ENCODE assay signal across 8 mouse cellular contexts in genomic region chr4:96696614-96697360, GRCm38 (mm10). TPM values are rescaled to one million over a fixed set of nuclear protein-coding genes. Genes with fewer than 3 reads are reported as not detected.
DNase-seq lines count a peak whose midpoint lies in the region; ATAC-seq and TF ChIP-seq lines count a peak whose summit lies in the region.

No protein-coding gene starts in this region.

- H3K36me3 ChIP-seq in kidney, embryonic 14.5 days (ENCODE audit: control insufficient read depth, insufficient read depth, low read length): no peaks in the 10 kb centered on the region
- no peaks in the 10 kb centered on the region for H3K36me3 ChIP-seq in limb, embryonic 14.5 days (ENCODE audit: control insufficient read depth, insufficient read depth, low read length)
- H3K36me3 ChIP-seq in neural tube, embryonic 13.5 days: no peaks in the 10 kb centered on the region

- no peak overlapping the region for H3K9ac ChIP-seq in kidney, embryonic 14.5 days (ENCODE audit: low read depth, low read length)
- H3K9ac ChIP-seq in limb, embryonic 14.5 days (ENCODE audit: low read depth, low read length, severe bottlenecking): no peak overlapping the region
- no peak overlapping the region for H3K9ac ChIP-seq in neural tube, embryonic 13.5 days

- H3K4me2 ChIP-seq in kidney, embryonic 14.5 days (replicated peaks; ENCODE audit: low read depth, low read length): no peak overlapping the region; the same call in 1 of the 2 replicates
- peak overlapping the region; percentile 24 for H3K4me2 ChIP-seq in limb, embryonic 14.5 days (replicated peaks; ENCODE audit: low read depth, low read length, severe bottlenecking)
- peak overlapping the region; percentile 34 for H3K4me2 ChIP-seq in neural tube, embryonic 13.5 days

- peak; percentile 73 to 76 for DNase-seq in left cerebral cortex, adult 18-20 months (ENCODE audit: low spot score in 2 of 2)
- DNase-seq in left cerebral cortex, adult 11 months (ENCODE audit: low spot score): no peak
- DNase-seq in cerebellum, postnatal 10 days: peak; percentile 92 to 93
- DNase-seq in frontal cortex, postnatal 14 days (ENCODE audit: low spot score in 2 of 2): peak; percentile 62 to 67
- DNase-seq in limb, embryonic 14.5 days (ENCODE audit: low spot score): peak; percentile 69
- no peak for DNase-seq in spleen, postnatal 36 days (ENCODE audit: low spot score in 2 of 2)

- H3K4me1 ChIP-seq in kidney, embryonic 14.5 days (ENCODE audit: control insufficient read depth, insufficient read depth, low read length): no peaks in the 10 kb centered on the region
- H3K4me1 ChIP-seq in limb, embryonic 14.5 days (ENCODE audit: control insufficient read depth, insufficient read depth, low read length): peaks cover 13% of the 10 kb centered on the region; the same call in 1 of the 2 replicates
- H3K4me1 ChIP-seq in neural tube, embryonic 13.5 days (replicated peaks): peaks cover 20% of the 10 kb centered on the region

- no peak overlapping the region for H3K4me3 ChIP-seq in kidney, embryonic 14.5 days (ENCODE audit: low read length)
- H3K4me3 ChIP-seq in limb, embryonic 14.5 days (replicated peaks; ENCODE audit: low read length): no peak overlapping the region
- no peak overlapping the region for H3K4me3 ChIP-seq in neural tube, embryonic 13.5 days

- H3K9me3 ChIP-seq in kidney, embryonic 14.5 days (ENCODE audit: control insufficient read depth, low read length): no peaks in the 10 kb centered on the region
- no peaks in the 10 kb centered on the region for H3K9me3 ChIP-seq in limb, embryonic 14.5 days (ENCODE audit: control insufficient read depth, low read length)
- no peaks in the 10 kb centered on the region for H3K9me3 ChIP-seq in neural tube, embryonic 13.5 days

- WGBS in kidney, embryonic 14.5 days: 39% methylated on average over 13 of the region's 13 CpGs
- 28% methylated on average over 13 of the region's 13 CpGs for WGBS in limb, embryonic 14.5 days
- 31% methylated on average over 13 of the region's 13 CpGs for WGBS in neural tube, embryonic 13.5 days

- H3K27me3 ChIP-seq in kidney, embryonic 14.5 days (ENCODE audit: control insufficient read depth, insufficient read depth, low read length): no peaks in the 10 kb centered on the region
- H3K27me3 ChIP-seq in limb, embryonic 14.5 days (ENCODE audit: control insufficient read depth, insufficient read depth, low read length): no peaks in the 10 kb centered on the region
- no peaks in the 10 kb centered on the region for H3K27me3 ChIP-seq in neural tube, embryonic 13.5 days

- no peak for TF ChIP-seq POLR2A in limb, embryonic 14.5 days (IDR thresholded peaks at IDR 0.05; ENCODE audit: borderline replicate concordance, extremely low read depth, insufficient read depth, insufficient read length)

- H3K27ac ChIP-seq in kidney, embryonic 14.5 days (ENCODE audit: low read depth, low read length): no peak overlapping the region
- no peak overlapping the region for H3K27ac ChIP-seq in limb, embryonic 14.5 days (replicated peaks; ENCODE audit: low read depth, low read length)
- H3K27ac ChIP-seq in neural tube, embryonic 13.5 days (replicated peaks): peak overlapping the region; percentile 79

- peak; percentile 76; the same call in 1 of the 2 replicates for ATAC-seq in kidney, embryonic 14.5 days (ENCODE audit: low FRiP score, low TSS enrichment)
- peak; percentile 34; the same call in 1 of the 2 replicates for ATAC-seq in limb, embryonic 14.5 days (ENCODE audit: low FRiP score, low read depth)
- peak; percentile 85 for ATAC-seq in neural tube, embryonic 13.5 days (ENCODE audit: low read depth)

RNA-seq across cellular contexts. Expression of gene Cyp2j5, which starts 32.8 kb away (rescaled TPM):
- not detected for total RNA-seq in left cerebral cortex, adult 18-20 months (2021)
- polyA plus RNA-seq in kidney, embryonic 14.5 days (2014; fragmentation: Nextera tagmentation; extraction: Ambion mirVana): 0.59 and 1.1 TPM in 2 replicates
- polyA plus RNA-seq in limb, embryonic 14.5 days (2012; rRNA removed): not detected in 2 replicates
- polyA plus RNA-seq in limb, embryonic 14.5 days (2014; fragmentation: Nextera tagmentation; extraction: Ambion mirVana): not detected in 2 replicates
- polyA plus RNA-seq in neural tube, embryonic 13.5 days (2015; fragmentation: Nextera tagmentation; extraction: Ambion mirVana): not detected in 2 replicates

Comparison
In these comparisons a context has a peak if more than half of its experiments do, and no peak if none do; other contexts are left out.
1. DNase-seq: peak in left cerebral cortex, adult 18-20 months (2 of 2), cerebellum, postnatal 10 days (2 of 2), frontal cortex, postnatal 14 days (2 of 2) and limb, embryonic 14.5 days (single experiment); none in left cerebral cortex, adult 11 months (single experiment) and spleen, postnatal 36 days (0 of 2).
2. ATAC-seq: peak in every context shown above with its lines; median percentile 85 in neural tube, embryonic 13.5 days; 76 in kidney, embryonic 14.5 days; 34 in limb, embryonic 14.5 days.